Mouse (Mus musculus): Measurements from ENCODE around the gene Ncor2.

DNA sequence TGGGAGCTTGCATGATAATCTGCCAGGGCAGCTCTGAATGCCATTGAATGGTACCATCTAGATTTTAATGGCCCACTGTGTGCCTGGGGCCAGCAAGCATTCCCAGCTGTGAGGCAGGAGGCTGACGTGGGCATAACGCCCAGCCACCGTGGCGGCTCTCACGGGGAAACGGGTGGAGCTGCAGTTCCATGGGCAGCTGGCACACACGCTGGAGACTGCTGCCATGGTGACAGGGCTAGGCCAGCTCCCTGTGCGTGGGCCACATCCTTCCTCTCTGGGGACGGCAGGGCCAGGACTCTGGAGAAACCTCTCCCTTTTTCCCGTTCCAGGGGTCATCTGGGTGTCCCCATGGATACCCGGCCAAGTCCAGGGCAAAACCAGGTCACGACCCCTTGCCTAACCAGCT is 47.2 kb upstream of the Ncor2 start:
- no peak for TF ChIP-seq HCFC1 (IDR thresholded peaks at IDR 0.05; ENCODE audit: borderline replicate concordance, insufficient read depth, low read length)
- TF ChIP-seq ZC3H11A (IDR thresholded peaks at IDR 0.05; ENCODE audit: borderline replicate concordance, low read depth, low read length): no peak
